Mouse (Mus musculus) adrenal gland, postnatal 10 days (tissue): ENCODE measurements at regions not wholly inside any gene's neighbourhood (a gene's known extent, or its start where the extent isn't known, plus 50 kb on each side); places are given as distances from the start of the nearest gene placed in this dataset.

Source experiments
- DNase-seq: peaks from one replicate; pipeline ENCODE4 v3.0.0; 2021; ENCODE audit warnings: mixed read lengths

DNA sequence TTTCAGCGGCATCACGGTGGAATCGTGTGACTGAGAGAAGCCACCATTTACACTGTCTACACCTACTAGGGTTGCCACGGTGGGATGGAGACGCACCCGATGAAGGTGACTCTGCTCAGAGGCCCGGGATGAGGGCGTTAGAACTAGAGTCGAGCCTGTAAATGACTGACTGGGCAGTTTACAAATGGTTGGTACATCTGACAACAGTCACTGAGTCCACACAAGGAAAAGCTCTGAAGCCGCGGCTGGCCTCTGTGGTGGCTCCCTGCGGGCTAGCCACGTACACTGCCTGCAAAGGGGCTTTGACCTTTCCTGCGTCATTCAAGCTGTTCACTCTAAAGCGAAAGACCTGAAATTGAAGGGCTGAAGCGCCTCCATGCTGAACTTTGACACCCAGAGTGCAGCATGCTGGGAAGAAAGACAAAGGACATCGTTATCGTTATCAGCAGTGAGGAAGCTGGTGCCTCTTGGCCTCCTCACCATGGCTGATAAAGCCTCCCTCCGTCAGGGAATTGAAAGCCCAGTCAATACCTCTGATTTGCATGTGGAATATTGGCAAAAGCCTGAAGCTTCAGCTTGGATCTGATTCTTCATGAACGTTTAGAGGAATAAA lies 462.1 kb upstream of the Arglu1 start:
- DNase-seq: no peak

DNA sequence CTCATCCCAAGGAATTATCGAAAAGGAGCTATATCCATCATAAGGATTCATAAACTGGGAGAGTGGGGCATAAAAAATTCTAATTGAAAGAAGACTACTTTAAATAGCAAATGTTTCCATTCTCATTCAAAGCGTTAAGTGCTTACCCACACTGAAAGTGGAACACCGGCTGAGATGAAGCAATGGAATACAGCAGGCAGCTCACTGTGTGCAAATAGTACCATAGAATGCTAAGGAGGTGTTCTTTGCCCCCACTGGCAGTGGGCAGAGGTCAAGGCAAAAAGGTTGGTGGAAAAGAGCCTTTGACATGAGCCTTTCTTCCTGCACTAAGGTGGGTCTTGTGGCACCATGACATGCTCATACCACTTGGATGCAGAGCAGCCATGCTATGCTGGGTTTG lies 454.0 kb upstream of the Arglu1 start:
- no peak for DNase-seq

DNA sequence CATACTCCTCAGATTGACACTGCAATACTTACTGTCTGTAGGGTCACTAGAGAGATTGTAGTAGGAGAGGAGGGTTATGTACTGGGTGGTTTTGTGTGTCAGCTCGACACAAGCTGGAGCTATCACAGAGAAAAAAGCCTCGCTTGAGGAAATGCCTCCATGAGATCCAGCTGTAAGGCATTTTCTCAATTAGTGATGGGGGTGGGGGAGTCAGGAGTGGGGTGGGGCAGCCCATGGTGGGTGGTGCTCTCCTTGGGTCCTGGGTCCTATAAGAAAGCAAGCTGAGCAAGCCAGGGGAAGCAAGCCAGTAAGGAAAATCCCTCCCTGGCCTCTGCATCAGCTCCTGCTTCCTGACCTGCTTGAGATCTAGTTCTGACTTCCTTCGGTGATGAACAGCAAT lies 449.5 kb upstream of the Arglu1 start:
- no peak for DNase-seq

DNA sequence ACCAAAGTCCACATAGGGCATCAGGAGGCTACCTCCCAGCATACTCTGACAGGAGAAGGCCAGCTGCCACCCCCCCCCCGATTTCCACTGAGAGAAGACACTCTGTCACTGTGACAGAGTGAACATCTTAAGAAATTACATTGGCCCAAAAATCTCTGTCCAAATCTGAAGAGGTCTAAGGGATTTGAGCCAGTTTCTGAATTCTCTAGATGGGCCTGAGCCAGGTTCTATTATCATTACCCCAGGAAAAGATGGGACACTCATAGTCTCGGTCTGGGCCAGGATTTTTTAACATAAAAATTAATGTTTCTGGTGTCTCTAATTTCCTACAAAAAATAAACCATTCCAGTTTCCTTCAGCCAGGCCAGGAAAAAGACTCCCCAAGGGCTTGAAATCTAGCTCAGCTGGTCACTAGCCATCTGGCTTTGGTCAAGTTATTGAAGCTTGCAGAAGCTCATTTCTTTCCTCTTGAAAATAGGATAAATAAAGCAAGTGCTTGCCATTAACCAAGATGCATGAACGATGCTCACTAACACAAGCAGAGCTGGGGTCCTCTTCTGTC lies 448.8 kb upstream of the Arglu1 start:
- DNase-seq: peak; percentile 26

DNA sequence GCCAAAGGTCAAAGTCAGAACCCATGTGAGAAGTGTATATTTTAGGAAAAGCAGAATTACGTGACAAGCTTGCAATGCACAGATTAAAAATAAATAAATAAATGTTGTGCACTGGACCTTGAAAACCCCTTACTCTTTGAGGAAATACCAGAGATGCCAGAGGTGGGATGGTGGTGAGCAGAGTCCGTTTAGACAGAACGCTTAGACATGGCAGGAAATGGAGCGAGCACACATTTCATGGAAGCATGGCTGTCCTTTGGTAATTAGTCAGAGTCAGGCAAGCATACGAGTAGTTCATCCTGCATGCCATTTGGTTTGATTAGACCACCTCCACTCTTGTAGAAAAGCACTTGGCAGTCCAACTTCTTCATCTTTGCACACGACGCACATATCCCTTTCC lies 443.4 kb upstream of the Arglu1 start:
- DNase-seq: no peak

DNA sequence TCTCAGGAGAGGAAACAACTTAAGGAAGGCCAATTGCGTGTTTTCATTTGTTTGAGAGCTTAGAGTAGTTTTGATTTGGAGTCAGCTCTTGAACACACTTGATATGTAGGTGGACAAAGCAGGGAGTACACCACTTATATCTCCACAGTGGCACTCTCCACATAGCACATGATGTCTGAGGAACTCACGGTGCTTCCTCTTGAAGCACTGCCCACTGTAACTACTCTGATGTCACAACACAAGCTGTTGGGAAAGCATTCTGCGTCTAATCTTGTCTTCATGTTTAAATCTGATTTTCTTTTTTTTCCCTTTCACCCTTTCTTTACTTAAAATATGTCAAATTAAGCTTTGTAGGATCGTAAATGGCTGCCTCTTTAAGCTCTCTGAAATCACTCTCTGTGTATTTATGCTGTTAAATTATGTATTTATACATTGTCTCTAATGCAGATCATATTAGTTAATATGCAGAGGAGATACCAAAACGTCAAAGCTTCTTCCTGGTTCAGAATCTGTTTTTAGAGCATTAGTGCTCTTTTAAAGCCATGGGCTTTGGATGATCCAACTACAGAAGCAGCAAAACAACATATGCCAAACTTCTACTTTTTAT lies 442.4 kb upstream of the Arglu1 start:
- no peak for DNase-seq

DNA sequence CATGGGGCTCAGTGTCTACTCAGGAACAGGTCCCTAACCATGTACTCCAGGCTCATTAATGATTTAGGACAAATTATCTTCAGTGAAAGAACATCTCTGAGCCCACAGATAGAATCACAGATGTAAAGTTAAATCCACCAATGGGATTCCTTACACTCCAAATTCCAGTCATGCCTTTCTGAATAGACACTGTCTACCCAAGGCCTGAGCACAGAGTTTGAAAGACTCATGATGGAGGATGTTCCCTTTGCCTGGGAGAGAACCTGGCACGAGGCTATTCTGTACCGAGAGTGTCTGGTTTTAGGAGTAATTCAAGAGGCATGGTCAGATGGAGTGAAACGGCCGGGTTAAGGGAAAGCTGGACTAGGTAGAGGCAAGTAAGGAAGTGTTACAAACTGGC lies 440.9 kb upstream of the Arglu1 start:
- no peak for DNase-seq

DNA sequence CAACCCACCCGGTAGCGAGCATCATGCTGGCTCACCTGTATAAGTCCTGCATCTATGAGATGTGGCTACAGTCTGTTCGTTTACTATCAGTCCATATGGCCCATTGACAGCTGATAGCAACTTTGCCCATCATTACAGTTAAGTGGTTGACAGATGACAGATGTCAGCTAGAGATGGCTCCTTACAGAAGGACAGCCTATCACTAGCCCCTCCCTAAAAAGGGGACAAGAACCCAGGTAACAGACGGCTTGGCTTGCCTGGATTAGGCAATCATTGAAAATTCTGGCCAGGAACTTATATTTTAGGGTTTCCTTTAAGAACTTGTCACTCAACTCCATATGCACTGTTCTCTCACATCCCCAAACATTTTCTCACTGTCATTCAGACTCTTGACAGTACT lies 434.2 kb upstream of the Arglu1 start:
- no peak for DNase-seq

DNA sequence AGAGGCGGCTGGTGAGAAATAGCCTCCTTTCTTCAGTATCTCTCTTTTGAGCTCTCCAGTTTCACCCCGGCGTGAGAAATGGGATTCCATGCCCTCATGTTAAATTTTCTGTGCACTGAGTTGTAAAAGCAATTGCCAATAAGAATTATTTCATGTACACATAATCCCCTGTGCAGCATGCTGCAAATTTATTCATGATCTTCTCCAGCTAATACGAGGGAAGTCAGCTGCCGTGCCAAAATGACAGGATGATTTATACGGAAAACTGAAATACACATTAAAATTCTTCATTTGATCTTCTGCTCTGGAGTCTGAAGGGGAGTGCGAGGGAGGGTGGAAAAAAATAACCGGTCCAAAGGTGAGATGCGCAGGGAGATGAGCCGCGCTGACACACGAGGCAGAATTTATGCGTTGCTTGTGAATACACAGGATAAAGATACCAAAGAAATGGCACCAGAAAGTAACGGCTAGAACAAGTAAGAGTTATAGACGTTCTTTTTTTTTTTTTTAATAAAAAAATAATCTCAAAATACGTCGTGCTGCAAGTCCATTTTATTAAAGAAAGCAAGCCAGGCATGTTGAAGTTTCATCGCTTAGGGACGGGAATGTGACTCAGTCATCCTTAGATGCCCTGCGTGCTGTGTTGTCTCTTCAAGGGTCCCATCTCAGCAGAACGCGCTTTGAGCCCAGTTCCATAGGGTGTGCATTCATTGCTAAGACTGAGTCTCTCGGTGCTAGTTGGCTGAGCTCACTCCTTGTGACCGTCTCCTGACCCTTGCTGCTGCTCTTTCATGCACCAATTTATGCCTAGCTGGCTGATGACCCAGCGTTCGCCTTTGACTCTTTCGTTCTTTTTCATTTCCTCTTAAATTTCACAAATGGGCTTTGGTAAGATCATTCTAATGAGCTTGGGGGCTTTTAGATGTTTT lies 427.8 kb upstream of the Arglu1 start:
- no peak for DNase-seq

DNA sequence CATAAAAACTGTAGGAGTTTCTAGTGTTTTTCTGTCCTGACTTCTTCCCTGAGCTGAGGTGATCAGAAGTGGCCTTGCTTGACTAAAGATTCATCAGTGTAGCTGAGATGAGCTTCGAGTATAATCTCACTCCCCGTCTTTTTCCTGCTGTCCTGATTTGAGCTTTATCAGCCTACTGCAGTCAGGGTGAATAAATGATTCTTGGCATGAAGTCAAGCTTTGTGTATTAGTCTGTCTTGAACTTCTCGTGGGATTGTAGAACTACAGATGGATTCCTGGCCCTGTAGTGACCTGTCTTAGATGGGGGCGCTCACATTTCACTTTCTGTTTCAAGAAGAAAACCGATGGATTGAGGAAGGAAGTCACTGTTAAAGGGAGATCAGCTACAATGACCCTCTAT lies 405.7 kb upstream of the Arglu1 start:
- no peak for DNase-seq

DNA sequence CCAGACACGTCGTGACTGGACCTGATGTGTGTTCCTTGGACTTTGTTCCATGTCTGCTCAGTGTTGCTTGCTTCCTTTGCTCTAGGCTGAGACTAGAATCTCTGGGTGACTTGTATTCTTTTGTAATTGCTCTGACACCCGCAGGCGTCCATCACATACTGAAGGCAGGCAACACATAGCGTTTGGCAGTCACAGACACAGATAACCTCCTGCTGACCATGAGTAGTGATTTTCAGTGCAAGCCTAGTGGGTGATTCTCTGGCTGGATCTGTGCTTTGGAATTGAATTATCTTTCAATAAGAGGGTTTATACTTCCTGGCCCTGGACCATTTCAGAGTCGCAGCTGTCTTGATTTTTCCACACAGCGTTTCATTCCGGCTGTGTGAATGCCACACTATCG lies 403.7 kb upstream of the Arglu1 start:
- no peak for DNase-seq

DNA sequence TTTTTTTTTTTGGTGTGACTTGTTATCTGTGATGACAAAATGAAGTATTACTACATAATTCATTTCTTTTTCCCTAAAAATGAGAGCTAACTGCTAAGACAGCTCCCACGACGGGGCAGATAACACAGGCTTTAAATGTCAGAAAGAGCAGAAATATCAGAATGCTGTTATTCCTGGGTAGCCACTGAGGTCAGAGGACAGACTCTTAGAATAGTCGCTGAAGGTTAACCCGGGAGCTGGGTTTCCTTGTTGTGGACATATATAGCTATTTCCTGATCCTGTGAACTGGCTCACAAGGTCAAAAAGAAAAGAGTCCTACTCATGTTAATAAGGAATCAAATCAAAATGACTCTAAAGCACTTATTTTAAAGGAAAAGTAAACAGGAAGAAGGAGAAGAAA lies 403.0 kb upstream of the Arglu1 start:
- DNase-seq: no peak

DNA sequence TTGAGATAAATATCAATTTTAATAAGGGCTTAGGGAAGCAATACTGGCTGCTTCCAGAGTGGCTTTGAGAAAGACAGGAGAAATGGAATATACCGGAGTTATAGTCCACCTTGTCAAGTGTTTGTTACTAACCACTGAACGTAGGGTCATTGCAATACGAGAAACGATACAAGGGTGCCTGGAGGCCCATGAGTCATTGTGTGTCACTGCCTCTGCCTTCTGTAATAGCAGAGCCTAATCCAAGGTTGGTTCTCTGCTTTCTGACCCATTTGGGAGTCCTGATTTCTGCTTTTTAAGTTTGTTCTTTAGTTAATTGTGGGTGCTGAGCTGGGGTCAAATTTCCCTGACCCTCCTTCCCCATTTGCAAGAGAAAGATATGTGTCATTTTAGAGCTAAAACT lies 382.4 kb upstream of the Arglu1 start:
- no peak for DNase-seq

DNA sequence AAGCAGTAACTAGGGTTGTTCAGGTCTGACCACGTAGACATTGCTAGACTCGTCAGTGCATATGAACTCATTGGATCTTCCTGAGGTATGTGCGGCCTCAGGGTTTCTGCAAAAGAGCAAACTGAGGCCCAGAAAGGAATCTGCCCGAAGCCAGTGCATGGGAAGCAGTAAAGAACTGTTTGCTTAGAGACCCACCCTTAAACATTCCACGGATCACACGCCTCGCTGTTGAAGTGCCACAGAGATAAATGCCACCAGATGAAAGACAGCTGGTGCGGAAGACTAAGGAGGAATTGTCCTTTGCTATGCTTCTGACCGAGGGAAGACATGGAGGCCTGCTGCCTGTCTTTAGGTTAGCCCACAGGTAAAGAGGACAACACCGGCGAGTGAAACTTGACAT lies 382.0 kb upstream of the Arglu1 start:
- DNase-seq: no peak

DNA sequence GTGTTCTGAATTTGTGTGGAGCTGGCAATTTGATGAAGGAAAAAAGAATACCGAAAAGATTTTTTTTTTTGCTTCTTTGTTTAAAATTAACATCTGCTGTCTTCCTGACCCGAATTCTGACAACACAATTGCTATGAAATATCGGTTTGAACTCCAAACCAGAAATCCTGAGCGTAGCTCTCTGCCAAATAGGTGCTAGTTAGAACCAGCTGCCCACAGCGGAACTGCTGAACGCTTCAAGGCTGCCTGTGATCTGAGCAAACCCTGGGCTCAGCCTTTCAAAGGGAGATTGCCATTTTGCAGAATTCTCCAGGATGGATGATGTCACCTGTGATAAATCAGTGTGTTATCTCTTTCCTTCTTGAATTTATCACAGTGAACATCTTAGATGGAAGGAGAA lies 380.6 kb upstream of the Arglu1 start:
- peak; percentile 20 for DNase-seq

DNA sequence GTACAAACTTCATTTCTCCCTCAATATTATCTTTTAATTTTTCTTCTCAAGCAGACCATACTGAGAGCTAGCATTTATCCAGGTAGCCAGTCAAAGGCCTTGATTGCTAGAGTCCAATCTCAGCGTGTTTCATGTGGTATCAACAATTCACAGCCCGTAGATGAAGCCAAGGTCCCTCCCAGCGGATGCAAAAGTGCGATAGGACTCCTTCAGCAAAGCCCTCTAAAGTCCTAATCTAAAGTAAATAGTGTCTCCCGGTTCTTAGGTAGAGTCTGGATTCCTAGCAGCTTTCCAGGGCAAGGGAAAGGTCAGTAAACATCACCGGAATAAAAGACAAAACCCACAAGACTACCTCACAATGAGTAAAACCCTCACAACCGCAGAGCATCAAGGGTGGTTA lies 379.5 kb upstream of the Arglu1 start:
- DNase-seq: no peak

DNA sequence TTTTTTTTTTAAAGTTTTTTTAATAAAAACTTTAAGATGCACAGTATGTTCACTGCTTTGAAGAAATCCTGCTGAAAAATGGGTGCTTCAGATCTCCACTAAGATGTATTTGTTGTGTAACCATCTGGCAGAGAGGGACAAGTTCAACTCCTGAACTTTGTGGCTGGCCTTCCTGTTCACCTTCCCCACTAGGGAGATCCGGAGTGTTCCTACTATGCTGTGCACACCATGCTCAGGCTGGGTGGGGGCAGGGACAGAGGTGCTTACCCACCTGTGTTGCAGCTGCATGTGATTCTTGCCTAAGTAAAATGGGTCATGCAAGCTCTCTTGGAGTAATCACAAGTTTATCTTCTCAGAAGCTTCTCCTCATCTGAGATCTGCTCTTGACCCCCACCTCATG lies 377.4 kb upstream of the Arglu1 start:
- DNase-seq: no peak

DNA sequence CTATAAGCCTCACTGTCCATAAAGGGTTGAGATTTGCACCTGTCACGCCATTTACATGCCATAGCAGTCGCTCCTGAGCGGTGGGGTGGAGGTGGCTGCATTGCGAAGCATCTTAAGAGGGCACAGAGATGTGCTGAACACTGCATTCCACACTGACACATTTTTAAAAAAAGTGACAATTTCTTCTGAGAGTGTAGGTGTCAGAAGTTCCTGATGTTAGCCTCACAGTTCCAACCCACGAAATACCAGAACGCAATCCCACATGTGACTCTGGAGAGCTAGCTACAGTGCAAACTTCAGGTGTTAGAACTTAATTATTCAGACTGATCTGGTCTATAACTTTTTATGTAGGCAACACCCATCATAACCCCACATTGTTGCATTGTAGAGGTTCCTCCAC lies 369.8 kb upstream of the Arglu1 start:
- no peak for DNase-seq

DNA sequence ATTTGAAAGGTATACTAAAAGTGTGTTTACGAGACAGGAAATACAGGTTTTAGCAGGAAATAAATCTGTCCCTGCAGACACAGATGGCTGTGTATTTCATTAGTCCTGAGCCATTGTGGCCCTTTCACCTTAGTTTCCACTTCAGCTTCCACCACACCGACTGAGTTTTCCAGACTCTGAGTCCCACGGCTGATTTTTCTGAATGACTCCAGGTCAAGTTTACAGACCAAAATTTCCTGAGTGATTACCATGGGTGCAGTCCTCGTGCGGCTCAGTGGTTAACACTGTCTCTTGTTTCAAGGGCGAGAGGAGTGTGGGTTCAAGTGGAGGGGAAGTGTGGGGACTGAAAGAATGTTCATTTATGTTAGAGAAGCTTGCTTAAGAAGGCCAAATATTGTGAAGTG lies 365.1 kb upstream of the Arglu1 start:
- DNase-seq: no peak

DNA sequence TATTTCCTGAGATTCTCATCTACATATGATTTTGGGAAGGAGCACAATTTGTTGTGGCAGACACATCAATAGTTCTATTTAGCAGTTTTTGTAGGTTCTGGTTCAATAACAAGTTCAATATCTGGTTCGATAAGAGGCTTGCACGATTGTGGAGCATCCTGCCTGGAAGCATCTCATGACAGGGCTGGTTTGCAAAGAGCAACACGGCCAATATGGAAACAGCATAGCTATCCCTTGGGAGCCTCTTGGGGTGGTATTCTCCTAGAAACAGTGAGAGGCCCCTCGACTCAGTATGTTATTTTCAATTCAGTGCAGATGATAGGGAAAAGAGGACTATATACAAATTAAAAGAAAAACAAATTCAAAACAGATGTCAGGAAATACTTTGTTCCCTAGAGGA lies 364.5 kb upstream of the Arglu1 start:
- no peak for DNase-seq

DNA sequence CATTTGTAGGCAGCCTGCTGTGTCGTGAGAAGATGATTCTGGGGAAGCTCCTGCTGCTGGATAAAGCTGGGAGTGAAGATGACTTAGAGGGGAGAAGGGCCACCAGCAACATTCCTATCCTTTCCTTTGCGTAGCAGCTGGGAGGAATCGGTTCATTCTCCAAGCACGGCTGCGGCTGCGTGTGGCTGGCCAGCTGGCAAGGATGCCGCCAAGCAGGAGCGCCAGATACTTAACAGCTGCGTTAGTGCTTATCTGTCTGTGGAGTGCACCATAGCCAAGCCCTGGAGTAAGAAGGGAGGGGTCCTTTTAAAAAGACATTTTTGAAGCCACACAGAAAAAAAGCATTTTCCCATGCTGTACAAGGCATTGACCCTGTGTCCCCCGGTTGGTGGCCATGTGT lies 361.4 kb upstream of the Arglu1 start:
- no peak for DNase-seq

DNA sequence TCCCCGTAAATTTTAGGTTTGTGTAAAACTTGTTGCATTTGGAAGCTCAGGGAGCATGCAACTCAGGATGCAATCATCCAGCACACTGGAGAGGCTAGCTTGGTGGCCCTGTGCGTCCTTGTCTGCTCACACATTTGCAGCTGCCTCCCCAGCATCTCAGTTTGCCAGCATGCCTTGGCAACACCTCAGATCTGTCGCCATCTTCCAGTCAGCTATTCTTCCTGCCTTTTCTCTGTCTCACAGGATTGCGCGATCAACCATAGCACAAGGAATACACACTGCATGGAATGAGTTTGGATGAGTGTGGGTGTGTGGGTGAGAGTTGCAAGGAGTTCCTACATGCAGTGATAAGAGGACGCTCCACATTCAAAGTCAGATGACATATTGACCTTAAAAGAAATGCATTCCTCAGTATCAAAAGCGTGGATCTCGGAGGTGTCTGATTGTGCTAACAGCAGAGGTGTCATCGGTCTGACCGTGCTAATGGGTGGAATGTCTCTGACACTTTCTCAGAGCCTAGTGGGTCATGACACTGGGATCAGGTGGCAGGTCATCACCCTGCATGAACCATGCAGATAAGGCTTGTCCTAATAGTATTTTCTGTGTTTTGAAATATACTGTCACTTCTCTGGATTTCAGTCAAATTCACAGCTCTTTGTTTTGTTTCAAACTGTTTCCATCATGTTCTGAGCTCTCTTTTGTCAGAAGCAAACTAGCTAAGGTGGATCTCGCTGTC lies 360.6 kb upstream of the Arglu1 start:
- no peak for DNase-seq

DNA sequence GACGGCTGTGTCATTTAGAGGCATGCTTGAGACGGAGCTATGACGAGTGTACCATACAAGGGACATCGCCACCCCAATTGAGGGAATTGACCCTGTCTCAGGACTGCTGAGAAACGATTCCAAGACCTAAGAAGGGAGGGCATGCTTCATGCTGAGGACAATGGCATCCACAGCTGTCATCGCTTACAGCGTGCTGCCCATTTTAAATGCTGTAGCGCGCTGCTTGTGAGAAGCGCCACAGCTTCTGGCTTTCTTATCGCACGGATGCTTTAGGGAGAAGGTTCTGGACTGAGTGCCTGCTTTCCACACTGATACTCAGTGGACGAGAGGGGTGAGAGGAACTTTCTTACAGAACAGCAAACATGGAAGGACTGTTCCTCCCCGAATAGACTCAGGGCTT lies 357.8 kb upstream of the Arglu1 start:
- no peak for DNase-seq
